Mouse (Mus musculus): Measurements from ENCODE around the gene H13.

H13 gene

DNA sequence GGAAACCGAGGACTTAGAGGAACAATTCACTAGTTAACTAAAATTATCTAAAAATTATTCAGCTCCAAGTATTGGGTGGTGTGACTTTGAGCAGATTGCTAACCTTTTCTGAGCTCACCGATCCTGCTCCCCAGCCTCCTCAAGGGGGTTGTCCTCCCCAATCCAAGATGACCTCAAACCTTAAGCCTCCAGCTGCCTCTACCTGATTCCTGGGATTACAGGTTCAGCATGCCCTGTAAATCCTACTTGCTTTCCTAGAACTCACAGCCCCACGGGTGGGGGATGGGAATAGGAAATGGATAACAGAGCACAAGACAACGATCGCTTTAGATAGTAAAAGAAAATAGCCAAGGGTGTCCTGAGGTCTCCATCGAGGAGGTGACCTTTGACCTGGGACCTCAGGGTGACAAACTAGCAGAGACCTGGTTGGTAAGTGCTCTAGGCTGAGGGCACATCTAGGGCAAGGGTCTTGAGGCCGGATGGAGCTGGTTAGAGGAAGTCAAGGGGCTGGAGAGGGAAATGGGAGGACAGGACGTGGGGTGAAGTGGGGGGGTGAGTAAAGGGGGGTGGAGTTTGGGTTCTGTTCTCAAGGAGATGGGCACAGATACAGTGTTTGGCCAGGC, 59.9 kb downstream of the H13 start:
- CTCF ChIA-PET: no interaction called here

DNA sequence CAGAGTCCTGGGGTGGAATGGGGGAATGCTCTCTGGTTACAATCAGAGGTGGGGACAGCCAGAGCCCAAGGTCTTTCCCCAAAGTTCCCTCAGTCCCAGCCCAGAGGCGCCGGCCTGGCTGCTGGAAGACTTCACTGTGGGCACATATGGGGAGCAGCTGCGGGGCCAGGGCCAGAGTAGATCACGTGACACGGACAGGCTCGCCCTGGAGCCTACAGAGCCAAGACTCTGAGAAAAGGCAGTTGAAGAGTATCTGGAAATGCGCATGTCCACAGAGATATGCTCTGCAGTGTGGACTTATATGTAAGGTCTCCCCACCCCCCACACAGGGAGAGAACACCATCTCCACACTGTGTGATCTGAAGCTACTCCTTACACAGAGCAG, 60.4 kb downstream of the H13 start:
- CTCF ChIA-PET: no interaction called here

DNA sequence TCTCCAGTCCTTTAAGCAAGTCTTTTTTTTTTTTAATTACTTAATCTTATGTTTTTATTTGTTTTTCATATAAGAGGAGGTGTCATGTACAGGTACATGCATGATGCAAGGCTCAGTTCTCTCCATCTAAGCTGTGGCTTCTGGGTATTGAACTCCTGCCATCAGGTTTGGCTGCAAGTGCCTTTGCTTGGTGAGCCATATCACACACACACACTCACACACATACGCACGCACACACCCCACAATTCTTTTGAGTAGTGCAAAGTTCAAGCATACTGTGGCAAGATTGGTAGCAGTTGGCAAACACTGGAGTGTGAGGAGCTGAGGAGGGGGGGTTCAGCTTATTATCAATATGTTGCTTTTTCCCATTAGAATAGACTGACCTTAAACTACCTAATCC, 63.9 kb downstream of the H13 start:
- CTCF ChIA-PET: interaction anchor here (0.7 kb wide), 1 partner anchor 96 kb away, joined by 8 read pairs; no protein-coding TSS in a partner anchor

DNA sequence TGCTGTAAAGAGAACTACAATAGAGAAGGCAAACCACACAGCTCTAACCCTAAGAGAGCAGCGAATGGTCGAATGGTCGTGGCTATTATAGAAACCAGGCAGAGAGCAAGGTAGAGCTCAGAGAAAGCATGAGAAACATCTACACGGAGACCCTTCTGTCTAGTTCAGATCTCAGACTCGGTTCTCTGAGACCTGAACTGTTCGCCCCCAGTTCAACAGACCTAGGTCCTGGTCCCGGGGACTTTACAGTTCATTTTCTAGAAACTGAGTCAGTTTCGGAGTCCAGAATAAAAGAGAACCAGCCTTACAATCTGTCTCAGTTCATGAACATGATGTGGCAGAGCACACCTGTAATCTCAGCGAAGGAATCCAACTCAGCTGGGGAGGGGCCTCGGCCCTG, 65.2 kb downstream of the H13 start:
- CTCF ChIA-PET: no interaction called here

DNA sequence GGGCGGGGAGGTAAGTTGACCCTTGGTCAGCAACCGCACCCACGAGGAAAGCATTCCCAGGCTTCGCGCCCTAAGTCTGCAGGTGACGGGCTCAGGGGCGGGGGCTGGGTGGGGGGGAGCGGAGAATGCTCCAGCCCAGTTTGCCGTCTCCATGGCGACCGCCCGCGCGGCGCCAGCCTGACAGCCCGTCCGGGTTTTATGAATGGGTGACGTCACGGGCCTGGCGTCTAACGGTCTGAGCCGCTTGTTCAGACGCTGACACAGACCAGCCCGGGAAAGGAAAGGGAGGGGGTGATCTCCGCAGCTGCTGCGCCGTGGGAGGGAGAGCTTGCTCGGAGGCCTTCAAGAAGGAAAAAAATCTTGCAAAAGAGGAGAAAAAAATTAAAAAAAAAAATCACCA, 65.7 kb downstream of the H13 start:
- CTCF ChIA-PET: no interaction called here

DNA sequence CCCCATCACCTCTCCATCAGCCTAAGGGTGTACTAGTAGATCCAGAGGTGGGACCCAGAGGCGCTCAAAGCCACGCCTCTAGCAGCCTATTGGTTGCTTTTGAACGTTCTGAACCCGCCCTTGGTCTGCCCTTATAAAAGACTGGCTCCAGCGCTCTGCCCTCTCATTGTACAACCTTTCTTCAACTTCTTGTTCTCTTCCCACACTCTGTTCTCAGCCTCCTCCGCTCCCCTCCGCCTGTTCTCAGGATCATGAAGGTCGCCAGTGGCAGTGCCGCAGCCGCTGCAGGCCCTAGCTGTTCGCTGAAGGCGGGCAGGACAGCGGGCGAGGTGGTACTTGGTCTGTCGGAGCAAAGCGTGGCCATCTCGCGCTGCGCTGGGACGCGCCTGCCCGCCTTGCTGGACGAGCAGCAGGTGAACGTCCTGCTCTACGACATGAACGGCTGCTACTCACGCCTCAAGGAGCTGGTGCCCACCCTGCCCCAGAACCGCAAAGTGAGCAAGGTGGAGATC, 66.9 kb downstream of the H13 start, which contains the start of gene Id1:
Id1 (plus strand) TSS at position 162 of the 512 bp plus-strand sequence.
- CTCF ChIA-PET: no interaction called here

DNA sequence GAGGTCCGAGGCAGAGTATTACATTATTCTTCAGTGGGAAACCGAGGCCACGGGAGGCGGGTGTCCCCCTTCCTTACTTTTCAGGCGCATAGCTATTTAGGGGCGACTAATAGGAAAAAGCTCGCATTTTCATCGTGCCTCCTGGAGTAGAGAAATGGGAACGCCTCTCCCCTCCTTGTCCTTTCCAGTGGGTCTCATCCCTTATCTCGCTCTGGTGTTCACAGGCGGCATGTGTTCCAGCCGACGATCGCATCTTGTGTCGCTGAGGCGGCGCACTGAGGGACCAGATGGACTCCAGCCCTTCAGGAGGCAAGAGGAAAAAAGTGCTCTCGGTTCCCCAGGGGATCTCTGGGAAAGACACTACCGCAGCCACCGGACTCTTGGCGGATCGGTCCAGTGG, 67.5 kb downstream of the H13 start:
- CTCF ChIA-PET: no interaction called here

DNA sequence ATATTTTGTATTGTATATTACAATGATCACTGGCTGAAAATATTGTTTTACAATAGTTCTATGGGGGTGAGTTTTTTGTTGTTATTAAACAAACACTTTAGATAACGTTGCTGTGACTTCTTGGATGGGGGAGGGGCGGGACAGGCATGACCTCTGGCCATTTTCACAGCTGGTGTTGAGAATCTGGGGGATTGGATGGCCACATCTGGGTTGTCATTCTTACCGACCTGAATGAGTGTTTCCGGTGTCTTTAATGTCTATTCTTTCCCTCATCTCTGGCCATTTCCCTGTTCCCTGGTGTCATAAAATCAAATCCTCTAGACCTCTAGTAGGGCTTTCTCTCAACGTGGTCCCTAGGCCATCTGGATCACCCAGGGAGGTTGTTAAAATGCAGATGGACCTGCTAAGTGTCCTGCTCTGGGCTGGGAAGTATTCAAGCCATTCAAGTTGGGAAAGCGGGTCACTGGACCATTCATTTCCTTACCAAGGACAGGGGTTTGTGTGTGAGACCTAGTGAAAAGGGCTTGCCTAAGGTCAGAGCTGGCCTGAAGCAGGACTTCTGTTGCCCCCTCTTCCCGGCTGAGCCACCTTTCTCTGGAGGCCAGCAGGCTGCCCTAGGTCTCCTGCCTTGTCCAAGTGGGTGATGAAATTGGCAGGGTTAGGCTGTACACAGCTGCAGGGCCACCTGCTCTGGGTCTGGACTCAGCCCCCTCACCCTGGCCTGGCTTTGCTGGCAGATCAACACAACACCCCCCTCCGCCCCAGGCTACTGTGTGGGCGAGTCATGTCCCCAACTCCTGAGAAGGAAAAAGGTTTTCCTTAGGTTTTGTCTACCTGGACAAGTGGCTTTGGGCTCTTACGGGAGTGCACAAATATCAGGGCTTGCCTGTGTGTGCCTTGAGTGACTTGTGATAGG, 68.3 kb downstream of the H13 start:
- CTCF ChIA-PET: interaction anchor here (0.6 kb wide), 1 partner anchor 65 kb away, joined by 9 read pairs; no protein-coding TSS in a partner anchor

DNA sequence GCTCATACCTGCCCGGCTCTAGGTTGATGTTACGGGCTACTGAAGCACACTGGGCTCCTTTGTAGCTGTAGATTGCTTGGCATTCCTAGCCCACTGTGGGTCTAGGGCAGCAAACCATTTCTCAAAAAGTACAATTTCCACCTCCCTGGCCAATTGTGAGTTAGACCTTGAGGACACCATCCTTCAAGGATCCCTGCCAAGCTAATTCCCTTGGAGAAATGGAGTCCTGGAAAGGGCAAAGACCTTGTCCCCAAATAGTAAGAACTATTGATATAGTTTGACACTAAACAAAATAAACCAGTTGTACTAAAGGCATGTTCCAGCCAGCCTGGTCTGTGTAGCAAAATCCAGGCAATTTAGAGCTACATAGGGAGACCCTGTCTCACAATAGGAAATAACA, 69.1 kb downstream of the H13 start:
- CTCF ChIA-PET: interaction anchor here (0.6 kb wide), 1 partner anchor 64 kb away, joined by 9 read pairs; no protein-coding TSS in a partner anchor

DNA sequence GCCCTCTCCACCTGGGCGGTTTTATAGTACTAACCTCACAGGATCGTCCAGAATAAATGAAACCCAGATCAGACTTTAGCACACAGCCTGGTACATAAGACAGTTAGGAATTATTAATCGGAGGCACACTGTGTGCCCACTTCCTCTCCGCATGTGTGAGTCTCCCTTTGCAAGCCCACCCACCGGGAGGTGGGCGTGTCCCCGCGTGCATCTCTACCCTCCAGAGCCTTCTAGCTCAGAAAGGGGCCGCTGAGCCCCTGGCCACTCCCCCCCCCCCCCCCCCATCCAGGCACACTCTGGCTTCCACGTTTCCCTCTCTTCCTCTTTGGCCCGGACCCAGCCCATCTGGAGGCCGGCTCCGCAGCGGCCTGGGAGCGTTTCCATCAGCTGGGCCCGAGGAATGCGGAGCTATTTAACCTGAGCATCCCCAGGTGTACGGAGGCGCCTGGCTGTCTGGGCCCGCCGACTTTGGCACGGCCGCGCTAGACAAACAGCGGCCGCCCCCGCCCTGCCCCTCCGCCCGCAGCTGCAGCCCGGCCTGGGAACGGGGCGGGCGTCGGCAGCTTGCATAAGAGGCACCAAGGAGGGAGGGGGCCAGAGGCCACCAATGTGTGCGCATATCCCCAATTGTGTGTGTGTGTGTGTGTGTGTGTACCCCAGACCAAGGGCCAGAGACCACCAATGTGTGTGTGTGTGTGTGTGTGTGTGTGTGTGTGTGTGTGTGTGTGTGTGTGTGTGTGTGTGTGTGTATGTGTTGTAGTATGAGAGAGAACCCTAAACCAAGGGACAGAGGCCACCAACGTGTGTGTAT, 70.0 kb downstream of the H13 start:
- CTCF ChIA-PET: interaction anchor here (0.6 to 0.7 kb wide), 3 partner anchors 16 to 27 kb away, joined by 3 to 19 read pairs (median 3); no protein-coding TSS in a partner anchor

DNA sequence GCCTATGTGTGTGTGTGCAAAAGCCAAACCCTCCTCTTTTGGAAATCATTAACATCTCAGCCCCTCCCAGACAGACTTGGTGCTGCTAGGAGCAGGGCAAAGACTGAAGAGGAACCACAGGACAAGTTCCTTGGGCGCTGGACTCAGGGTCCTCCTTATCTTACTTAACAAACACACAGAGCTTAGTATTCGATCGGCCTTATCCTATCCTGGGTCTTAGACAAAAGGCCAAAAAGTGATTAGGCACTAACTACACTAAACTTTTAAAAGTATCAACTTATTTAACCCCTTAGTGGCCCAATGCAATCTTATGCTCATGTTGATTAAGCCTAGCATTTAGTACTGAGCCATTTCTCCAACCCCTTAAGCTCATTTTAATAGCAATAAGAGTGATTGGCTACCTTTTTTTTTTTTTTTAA, 70.6 kb downstream of the H13 start:
- CTCF ChIA-PET: interaction anchor here (0.7 kb wide), 1 partner anchor 21 kb away, joined by 19 read pairs; no protein-coding TSS in a partner anchor

DNA sequence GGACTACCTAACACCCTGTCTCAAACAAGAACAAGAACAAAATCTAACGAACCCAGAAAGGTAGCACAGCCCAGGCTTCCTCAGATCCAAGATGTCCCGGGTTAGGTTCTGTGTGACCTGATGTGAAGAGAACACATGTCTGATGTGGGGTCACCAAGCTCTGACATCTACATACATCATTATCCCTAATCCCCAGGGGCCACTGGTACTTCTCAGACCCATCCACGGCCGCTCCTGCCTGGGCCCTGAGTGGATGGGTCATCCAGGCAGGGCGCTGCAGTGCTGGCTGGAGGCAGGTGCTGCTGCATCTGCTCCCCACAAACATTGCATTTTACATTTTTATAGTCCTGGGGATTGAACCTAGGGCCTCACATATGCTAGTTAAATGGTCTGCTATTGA, 71.2 kb downstream of the H13 start:
- CTCF ChIA-PET: no interaction called here

DNA sequence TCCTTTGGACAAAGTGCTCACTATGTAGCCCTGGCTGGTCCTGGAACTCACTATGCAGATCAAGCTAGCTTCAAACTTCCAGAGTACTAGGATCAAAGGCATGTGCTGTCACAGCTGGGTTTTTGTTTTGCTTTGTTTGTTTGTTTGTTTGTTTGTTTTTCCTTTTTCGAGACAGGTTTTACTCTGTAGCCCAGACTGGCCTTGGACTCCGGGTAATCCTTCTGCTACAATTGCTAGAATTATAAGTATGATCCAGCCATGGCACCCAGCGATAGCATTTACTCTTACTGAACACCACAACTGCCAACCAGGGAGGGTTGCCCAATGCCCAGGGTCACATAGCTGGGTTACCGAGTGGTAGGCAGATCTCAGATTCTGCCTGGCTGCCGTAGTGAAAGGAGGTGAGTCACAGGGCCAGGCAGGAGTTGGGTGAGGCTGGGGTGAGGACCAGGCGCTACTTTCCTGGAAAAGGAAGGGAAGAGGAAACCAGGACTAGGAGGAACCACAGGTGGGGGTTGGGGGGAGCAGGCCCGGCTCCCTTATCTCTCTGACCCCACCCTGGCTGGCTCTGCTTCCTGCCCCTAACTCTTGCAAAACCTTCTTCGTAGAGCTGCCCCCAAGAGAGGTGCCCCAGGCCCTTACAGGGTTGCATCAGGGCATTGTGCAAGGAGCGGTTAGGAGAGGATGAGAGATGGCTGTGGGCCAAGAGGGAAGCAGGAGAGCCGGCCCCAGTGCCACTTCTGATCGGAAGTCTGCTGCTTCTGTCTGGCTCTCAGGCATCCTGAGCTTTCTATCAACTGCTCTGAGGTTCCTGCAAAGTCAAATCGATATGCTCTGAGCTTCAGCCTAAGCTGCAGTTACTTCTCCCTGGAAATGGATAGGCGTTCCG, 72.1 kb downstream of the H13 start:
- CTCF ChIA-PET: no interaction called here

DNA sequence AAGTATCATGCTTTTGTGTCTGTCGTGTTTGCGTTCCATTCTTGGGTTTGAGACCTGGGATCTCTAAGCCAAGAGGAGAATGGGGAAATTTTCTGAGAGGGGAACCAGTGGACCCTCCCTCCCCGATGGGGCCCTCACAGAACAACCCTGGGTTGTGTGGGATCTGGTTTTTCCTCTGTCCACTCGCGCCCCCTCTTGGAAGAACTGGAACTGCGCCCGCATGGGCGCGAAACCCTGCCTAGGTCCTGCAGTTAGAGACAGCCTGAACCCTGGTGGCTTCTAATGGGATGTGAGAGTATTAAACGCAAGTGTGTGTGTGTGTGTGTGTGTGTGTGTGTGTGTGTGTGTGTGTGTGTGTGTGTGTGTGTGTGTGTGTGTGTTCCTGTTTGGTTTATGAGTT, 73.2 kb downstream of the H13 start:
- CTCF ChIA-PET: interaction anchor here (0.6 kb wide), 1 partner anchor 80 kb away, joined by 6 read pairs; no protein-coding TSS in a partner anchor

DNA sequence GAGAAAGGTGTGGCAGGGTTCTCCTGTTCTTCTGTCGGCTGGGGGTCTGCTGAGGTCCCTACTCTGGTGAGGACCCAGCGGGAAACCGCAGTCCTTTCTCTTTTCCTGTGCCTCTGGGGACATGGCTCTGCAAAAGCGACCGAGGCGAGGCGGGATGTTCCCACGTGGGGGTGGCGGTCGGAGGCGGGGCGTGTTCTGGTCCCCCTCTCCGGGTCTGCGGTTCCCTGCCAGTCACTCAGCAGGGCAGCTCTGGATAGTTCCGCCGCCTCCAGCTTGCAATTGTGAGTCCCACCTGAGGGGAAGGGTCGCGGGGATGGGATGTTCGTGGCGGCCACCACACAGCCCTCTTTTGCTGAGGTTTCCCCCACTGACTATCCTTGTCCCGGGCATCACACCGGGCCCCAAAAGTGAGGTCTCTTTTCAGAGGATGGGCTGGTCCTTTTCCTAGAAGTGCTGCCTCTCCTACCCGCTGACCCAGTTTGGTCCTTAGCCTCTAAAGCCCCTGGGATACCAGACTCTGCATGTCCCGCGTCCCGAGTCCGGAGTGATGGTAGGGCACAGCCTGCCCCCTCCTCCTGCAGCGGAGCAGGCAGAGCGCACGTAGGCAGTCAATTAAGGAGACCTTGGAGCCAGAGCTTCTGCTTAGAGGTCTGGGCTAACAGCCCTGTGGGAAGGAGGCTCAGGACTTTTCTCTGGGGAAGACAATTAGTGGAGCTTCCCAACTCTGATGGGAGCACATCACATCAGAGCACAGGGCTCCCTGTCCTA, 84.9 kb downstream of the H13 start, which contains the start of gene Cox4i2:
Cox4i2 (plus strand) TSS at position 230 of the 768 bp plus-strand sequence.
- CTCF ChIA-PET: no interaction called here

DNA sequence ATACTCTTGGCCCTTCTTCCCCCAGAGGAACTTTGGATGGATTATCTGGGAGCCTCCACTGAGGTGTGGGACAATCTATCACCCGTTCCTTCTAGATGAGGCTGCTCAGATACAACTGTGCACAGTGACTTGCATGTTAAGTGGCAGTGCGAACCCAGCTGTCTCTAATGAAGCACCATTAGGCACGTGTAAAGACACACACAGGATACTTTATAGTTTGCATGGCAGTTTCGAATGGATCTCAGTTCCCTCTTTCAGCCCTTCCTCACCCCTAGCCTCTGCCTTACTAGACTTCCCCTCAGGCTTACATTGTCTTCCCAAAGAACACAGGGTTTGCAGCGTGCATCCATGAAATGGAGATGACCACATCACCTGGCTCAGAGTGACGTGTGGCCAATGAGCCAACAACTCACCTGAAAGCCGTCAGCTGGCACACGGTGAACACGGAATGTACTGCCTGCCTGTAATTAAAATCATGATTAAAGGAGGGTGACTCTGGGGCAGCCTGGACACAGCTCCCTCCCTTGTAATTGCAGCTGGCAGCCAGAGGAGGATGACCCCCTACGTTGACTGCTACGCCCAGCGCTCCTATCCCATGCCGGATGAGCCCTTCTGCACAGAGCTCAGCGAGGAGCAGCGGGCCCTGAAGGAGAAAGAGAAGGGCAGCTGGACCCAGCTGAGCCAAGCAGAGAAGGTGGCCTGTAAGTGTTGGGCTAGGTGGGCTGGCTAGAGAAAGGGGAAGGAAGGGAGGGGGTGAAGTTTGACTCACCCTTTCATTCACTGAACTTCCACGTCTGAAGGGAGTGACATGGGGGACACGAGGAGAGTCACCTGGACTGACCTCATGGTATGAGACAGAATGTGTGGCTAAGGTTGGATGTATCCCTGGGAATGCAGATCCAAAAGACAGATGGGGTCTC, 87.5 kb downstream of the H13 start:
- CTCF ChIA-PET: interaction anchor here (0.5 kb wide), 1 partner anchor 594 kb away, joined by 5 read pairs; no protein-coding TSS in a partner anchor

DNA sequence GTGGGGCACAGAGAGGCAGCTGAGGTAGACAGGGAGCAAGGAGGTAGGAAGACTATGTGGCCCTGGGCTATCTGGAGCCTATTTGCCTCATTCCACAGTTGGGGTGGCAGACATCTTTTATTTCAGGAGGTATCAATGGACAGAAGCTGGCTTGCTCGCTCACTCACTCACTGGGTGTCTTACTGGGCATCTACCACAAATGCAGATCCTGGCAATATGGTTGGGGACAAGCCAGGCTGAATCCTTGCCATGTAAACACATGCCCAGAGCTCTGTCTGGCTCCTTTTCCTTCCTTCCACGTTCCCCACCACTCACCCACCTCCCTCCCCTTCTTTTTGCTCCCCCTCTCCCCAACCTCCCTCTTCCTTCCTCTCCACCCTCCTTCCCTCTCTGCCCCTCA, 88.2 kb downstream of the H13 start:
- CTCF ChIA-PET: interaction anchor here (0.5 to 0.7 kb wide), 2 partner anchors 11 to 593 kb away, joined by 4 to 5 read pairs; no protein-coding TSS in a partner anchor

All from spleen, embryonic (tissue).